Mouse (Mus musculus): Measurements from ENCODE around the gene Aimp1.

Gene Aimp1

DNA sequence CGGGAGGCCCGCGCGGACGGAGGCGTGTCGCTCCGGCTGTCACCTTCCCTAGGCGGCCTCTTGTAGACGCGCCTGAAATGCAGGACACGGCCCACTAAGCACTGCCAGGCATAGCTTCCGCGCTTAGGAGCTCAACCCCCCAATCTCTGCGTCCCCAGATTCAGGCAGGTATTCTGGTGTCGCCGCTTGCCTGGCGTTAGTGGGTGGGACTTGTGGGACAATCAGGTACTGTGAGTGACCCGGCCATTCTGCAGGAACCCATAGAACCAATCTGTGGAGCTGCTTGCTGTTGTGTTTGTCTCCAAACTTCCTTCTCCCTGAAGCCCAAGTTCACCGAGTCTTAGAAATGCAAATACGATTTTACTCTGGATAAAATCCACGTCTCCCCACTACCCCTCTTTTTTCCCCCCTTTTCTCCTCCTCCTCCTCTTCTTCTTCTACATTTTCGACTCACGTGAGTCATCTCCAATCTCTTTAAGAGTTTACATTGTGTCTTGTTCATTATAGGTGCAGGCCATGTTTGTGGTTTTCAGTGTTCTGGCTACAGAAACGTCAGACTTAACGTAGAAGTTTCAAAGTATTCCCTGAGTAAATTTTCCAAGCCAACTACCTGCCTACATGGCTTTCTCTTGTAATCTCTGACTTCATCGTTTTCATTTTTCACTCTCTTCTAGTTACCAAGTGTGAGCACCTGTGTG lies at the start of gene Aimp1:
Aimp1 (minus strand) TSS at position 140 of the 698 bp plus-strand sequence.
- DNase-seq: no peak

DNA sequence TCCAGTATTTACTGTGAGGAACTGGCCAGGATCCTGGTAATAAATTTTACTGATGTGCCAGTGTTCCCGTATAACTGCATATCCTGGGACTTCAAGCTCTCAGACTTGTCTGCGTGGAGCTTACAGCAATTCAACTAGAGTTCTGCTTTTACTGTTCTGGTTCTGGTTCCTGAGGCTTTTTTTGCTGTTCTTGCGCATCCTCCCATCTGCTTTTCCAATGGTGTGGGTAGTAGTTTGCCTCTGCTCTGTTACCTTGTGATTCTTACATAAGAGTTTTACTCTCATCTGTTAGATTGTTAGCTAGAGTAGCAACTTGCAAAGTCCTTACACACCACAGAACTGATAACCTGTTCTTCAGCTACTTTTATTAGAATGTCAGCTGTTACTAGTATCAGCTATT lies 40.2 kb upstream of the Aimp1 start:
- no peak for DNase-seq

DNA sequence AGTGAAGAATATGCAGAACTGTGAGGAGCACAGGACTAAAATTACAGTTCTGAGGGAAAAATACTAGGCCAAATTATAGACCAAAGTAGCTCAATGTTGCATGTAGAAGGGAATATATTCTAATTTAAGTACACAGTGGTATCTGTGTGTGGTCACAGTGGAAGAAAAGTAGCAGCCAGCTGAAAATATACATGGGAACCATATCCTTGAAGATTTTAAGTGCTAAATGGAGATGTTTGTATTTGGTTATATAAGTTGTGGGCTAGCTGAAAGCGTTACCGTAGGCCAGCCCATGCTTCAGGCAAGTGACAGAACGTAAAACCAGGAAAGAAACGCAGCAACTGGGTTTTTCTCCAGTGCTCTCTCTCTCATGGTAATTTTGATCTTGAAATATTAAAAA lies 33.1 kb upstream of the Aimp1 start:
- DNase-seq: no peak

- DNase-seq: no peak
These were observed 29.7 kb upstream of the Aimp1 start for GRCm38 (mm10) chr3:132713913-132714312.

DNA sequence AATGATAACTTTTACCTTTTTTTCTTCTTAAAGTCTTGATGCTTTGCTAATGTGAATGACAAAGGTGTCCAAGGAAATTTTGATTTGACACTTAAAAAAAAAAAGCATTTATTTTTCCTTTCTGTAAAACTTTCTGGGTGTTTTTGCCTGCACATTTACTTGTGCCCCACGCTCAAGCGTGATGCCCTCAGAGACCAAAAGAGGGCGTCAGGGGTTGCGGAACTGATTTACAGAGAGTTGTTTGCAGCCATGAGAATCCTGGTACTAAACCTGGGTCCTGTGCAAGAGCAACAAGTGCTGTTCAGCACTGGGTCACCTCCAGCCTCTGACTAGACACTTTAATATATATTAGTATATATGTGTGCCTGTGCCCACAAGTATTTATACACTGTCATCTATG lies 22.8 kb upstream of the Aimp1 start:
- no peak for DNase-seq

DNA sequence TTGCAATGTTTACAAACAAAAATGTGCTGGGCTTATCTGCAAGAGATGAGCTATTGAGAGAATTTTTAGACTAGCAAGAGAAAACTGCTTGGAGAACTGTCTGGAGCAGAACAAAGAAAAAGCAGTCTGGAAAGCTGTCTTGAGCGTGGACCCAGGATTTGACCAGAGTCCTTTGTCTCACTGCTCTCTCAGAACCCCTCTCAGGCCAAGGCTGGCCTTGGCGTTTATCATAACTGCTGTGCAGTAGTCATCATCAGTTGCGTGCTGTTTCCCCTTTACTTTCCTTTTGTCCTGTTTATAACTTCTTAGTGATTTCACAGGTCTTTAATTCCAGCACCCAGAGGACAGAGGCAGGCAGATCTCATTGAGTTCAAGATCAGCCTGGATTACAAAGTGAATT lies 20.0 kb upstream of the Aimp1 start:
- DNase-seq: no peak

- no peak for DNase-seq
These were observed 17.2 kb upstream of the Aimp1 start for GRCm38 (mm10) chr3:132701368-132701767.

DNA sequence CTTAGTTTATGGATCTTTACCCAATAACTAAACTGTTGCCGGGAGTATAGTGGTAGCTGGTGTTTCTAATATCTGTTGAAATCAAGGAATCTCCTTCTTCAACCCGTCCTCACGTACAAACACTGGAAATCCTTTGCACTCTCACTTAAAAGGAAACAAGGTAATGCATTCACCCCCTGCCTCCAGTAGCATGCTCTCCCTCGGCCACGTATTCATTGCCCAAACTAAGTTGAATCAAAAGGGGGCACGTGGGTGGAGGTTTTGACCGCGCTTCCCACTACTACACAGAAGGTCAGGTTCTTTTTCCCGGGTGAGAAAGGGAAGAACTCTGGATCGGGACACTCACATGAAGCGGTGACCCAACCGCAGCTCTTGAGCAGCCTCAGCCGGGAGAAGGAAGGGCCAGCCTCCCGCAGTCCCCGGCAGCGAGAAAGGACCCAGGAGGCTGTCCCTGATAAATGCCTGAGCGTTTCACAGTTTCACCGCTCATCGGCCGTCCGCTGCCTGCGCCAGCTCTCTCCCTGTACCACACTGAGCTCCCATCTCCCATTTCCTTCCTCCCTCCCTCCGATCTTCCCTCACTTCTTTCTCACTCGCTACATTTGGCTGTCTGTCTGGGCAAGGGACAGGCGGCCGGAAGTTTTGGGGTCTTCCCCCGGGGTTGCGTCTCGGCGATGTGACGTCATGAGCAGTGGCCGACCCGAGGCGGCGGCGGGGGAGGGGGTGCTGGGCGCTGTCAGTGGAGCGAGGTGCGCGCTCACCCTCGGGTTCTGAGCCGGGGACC lies 531 bp downstream of the Aimp1 start, which contains the start of gene Tbck:
Tbck (plus strand) TSS at position 698 of the 784 bp plus-strand sequence.
- peak; percentile 93 for DNase-seq

GRCm38 (mm10) chr3:132677494-132677893 lies 6.7 kb downstream of the Aimp1 start:
- no peak for DNase-seq

DNA sequence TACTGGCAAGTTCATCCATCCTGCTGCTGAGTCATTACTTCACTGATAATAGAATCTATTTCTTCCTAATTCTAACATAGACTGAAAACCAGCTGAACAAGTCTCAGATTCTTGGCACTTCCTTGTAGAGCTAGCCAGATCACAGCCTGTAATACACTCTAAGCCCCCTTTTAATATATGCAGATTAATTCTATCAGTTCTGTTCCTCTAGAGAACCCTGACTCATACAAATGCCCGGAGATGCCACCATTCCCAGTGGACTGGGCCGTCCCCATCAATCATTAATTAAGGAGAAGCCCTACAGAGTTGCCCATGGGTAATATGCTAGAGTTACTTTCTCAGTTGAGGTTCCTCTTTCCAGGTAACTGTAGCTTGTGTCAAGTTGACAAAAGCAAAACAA lies 28.2 kb downstream of the Aimp1 start:
- DNase-seq: no peak

DNA sequence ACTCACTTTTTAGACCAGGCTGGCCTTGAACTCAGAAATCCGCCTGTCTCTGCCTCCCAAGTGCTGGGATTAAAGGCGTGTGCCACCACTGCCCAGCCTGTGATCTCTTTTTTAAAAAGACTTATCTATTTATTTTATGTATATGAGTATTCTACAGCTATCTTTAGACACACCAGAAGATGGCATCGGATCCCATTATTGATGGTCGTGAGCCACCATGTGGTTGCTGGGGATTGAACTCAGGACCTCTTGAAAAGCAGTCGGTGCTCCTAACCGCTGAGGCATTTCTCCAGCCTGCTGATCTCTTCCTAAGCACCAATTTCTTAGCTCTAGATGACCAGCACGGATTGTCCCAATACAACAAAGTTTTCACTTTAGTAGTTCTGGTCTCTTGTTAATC lies 30.2 kb downstream of the Aimp1 start:
- DNase-seq: no peak

- DNase-seq: no peak
These were observed 32.4 kb downstream of the Aimp1 start for GRCm38 (mm10) chr3:132651776-132652175.

DNA sequence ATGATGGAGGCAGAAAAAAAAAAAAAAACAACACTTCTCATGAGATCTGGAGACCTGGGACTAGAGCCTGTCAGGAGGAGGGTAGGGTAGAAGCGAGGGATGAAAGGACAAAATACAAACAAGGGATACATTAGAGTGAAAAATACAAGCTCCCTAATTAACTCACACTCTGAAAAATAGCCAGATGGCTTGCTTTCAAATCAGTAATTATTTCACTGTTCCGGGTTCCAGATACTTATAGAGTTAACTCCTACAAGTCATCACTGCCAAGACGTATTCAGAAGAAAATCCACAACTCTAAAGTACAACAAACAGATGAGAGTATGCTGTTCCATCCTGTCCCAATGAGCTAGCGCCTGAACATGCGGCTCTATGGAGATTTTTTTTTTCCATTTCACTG lies 34.0 kb downstream of the Aimp1 start:
- no peak for DNase-seq

DNA sequence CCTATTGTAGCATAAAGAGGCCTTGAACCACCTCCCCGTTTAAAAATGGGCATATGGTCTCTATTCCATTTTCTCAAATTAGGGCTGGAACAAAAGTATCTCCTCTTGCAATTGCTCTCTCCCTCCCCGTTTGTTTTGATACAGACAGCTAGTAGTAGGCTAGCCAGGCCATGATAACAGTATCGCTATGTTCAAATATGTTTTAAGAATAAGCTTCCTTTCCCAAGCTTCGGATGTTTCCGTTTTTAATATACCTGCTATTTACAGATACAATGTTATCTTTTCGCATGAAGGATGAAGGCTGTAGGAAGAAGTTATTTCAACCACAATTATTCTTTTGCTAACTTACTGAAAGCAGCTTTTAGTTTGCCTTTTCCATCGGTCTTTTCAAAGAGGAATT lies 34.8 kb downstream of the Aimp1 start:
- DNase-seq: no peak

DNA sequence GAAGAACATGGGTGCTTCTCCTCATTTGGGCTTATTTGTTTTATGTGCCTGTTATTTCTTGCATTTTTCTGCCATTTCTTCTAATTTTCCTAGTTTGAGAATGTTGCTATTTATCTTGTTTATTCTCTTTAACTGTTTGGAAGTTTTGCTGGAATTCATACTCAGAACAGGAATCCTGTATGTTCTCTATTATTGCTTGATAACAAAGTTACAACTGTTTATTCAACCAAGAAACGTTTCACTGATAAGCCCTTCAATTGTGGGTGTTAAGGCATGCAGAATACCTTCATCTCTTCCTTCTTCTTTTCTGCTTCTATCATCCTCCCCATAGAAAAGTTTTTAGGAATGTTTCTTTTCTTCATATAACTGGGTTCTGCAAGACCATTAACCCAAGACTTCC lies 37.4 kb downstream of the Aimp1 start:
- no peak for DNase-seq

GRCm38 (mm10) chr3:132644071-132644470 lies 40.1 kb downstream of the Aimp1 start:
- DNase-seq: no peak

GRCm38 (mm10) chr3:132637080-132637479 lies 47.1 kb downstream of the Aimp1 start:
- DNase-seq: no peak

DNA sequence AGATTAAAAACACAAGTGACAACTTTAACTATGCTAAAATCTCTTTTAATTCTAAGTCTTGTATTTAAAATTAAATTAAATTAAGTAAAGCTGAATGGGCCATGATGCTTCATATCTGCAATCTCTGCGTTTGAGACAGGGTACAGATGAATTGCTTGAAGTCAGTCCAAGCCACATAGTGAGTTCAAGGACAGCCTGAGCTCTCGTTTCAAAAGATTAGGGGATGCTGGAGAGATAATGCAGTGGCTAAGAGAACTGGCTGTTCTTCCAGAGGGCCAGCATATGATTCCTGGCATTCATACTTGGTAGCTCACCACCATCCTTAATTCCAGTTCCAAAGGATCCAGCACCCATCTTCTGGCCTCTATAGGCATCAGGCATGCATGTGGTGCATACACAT lies 50.9 kb downstream of the Aimp1 start:
- DNase-seq: no peak

DNA sequence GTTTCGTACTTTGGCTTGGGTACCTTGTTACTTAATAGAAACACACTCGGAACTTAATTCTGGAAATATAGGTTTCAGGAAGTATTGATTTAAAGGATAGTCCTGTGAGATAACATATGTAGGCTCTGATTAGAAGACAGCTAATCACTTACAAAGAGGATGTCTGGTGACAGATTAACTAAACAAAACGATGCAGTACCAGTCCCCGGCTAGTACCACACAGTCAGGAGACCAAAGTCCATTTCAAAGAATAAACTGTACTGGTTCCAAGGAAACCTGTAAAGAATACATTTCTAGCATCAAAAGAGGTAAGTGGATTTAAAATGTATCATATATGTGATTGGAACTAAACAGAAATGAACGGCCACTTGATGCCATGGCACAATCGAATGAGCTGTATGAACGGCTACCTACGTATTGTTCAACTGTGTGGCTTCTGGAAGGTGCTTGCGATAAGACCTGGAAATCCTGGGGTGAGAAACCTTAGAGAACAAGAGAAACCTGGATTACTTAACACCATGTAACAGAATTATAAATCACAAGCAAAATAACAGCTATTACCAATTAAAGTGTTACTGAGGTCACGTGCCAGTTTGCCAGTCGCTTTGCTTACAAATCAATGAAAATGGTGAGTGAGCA lies 54.5 kb downstream of the Aimp1 start, which contains the start of gene Gimd1:
Gimd1 (plus strand) TSS at position 220 of the 639 bp plus-strand sequence.
- no peak for DNase-seq

- no peak for DNase-seq
These were observed 55.4 kb downstream of the Aimp1 start for GRCm38 (mm10) chr3:132628741-132629140.
